Mouse (Mus musculus) cerebellum, adult 9-11 months (tissue): Measurements from ENCODE around the gene Cdh18.
"Not testable (repeated sequence)": the region's sequence is repeated elsewhere in the genome, so short reads cannot be mapped to it uniquely, and the experiment has no call there.

Experiments
- DNase-seq: peaks from one replicate; pipeline ENCODE4 v3.0.0; 2022

The Cdh18 gene

DNA sequence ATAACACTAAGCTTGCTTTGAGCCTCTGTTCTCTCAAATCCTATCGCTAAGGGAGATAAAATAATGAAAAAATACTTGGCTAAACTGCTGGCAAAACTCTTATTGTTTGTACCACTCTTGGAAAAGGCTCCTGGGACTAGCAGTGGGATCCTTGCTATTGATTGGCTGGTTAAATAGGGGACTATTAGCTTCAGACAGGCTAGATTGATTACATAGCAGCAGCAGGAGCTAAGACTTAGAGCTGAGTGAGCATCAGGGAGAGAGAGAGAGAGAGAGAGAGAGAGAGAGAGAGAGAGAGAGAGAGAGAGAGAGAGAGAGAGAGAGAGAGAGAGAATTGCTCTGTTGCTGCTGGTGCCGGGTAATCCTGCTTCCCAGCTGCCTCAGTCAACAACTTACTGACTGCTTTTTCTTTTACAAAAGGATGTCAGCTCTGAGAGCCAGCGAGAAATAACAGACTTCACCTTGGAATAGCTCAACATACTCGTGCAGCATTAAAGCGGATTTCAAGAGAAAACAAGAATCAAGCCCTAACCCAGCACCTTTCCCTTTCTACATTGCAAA, at the start of gene Cdh18:
Cdh18 (plus strand) TSS at position 312 of the 561 bp plus-strand sequence.
- no peak for DNase-seq

DNA sequence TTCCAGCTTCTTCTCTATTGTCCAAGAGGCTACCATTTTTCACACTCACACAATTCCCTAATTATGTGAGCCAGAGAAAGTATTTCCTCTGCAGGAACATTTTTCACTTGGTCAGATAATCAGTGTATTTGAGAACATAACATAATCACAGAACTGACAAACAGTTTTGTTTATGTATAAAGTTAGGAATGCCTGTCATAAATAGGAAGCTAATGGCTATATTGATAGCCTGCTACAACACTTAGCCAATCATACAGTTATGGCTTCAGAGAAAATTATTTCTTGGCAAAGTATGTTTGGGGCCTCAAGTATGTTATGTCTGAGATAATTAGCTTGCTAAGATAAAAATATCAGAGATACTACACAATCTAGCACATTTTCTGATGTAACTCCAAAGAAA, 37.6 kb upstream of the Cdh18 start:
- no peak for DNase-seq

DNA sequence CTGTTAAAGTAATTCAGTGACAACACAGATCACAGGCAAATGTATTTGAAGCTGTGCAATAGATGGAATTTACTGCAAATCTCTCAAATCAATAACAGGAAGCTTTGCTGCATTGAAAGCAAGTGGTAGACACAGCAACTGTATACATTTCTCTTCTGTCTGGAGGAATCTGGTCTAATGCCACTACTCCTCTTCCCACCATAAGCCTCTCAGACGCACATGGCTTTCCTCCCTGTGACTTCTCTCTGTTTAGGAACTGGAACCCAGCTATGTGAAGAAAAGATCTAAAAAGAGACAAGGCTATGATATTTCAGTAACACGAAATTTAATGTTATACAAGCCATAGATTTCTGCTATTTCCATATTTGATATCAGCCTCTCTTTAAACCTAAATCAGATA, 13.0 kb upstream of the Cdh18 start:
- no peak for DNase-seq

DNA sequence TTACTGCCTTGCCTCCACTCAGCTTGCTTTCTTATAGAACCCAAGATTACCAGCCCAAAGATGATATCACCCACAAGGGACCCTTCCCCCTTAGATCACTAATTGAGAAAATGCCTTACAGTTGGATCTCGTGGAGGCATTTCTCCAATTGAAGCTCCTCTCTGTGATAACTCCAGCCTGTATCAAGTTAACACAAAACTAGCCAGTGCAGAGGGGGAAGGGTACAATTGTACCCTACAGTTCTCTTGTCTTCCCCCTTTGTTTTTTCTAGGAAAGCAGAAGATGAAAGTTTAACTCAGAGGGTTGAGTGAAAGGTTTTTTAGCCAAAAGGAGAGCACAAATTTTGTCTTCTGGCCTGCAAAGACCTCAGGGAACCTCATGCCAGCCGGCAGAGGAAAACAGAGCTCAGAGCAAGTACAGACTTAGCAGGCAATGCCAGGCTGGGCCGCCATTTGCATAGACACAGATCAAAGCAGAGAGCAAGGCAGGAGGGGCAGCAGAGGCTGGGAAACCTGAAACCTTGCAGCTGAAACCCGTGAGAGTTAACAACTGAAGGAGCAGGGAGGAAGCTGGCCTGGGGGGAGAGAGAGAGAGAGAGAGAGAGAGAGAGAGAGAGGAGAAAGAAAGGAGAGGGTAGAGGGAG, 29.3 kb downstream of the Cdh18 start:
- DNase-seq: no peak

DNA sequence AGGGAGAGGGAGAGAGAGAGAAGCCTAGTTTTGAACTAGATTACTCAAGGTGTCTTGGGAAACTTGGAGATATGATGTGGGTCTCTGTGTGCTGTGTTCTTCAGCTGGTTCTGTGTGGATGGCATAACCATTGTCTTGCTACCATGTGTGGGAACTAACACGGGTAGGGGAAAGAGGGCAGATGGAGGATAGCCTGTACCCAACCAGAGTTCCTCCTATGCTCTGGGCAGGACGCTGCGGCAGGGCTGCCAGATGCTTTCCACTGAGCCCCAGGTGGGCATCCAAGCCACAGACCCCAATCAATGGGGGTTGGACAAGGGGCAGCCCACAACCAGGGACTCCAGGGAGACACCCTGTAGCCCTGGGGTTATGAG, 29.8 kb downstream of the Cdh18 start:
- no peak for DNase-seq

DNA sequence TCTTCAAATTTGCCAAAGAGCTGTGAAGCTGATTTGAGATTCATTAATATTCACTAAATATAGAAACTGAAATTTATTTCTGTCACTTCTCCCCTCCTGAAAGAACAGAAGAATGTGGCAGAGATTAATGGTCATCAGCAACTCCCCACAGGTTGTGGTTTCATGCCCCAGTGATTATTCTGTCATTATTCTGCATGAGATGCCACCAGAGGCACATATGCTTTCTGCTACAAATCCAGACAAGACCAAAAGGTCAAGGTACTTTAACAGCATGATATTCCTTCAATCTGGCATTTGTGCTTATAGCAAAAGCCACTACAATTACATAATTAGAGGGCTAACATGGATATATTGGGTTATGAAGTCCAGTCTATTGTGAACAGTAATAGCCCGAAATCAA, 35.8 kb downstream of the Cdh18 start:
- peak; percentile 83 for DNase-seq

DNA sequence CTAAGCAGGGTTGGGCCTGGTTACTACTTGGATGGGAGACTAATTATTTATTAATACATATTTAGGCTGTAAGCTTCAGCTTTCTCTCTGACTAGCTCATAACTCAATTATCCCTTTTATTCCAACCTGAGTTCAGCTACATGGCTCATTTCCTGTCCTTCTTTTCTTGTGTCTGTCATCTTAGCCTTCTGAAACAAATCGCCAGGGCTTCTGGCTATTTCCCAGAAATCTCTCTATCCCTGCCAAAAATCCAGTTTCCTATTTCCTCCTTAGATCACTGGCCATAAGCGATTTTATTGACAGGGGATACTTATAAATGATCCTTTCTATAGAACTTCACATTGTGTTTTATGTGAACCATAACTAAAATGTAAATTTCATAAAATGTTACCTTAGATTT, 167.6 kb downstream of the Cdh18 start:
- peak; percentile 34 for DNase-seq

DNA sequence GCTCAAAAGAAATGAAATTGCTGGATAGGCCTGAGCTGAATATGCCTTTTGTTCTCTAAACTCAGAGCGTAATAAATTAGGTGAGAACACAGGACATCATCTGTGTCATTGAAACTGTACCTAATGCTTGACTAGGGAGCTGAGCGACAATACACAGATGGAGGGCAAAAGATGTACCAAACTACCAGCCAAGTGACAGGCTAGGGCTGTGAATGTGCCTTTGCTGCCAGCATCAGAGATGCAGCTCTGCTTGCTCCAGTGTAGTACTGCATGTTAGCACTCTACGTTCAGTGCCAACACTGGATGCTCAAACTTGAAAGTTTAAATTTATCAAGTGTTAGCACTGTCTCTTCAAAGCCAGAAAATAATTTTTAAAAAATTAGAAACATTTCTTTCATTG, 168.9 kb downstream of the Cdh18 start:
- peak; percentile 76 for DNase-seq

DNA sequence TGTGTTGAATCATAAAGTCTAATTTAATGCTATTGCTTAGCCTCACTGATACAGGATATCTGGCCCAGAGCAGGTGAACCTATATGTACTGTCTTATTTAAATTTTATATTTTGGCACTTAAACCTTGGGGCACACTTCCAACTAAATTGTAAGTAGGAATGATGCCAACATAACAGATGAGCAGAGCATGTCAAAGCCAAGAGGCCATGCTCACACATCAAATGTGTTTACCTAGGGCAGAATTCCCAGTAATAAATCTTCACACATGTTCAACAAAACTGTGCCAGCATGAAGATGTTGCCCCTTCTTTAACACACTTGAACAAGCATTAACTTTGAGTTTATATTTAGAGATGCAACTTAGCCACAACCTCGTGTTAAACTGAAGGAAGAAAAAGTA, 177.8 kb downstream of the Cdh18 start:
- peak; percentile 51 for DNase-seq

DNA sequence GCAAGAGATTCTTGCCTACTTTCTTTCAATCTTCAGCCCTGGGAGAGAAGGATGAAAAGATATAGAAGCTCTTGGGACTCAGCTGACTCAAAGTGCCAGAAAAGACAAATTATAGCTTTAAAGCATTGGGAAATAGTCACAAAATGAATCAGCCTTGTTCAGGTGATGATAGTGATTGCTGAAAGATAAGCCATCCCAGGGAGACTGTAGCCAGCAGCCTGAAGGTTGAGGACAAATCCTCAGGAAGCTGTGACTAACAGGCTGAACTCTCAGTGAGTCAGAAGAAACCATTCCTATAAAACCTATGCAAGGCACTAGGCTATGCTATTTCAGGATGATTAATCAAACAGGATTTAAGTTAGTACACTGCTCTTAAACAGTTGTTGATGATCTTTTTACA, 184.2 kb downstream of the Cdh18 start:
- no peak for DNase-seq

DNA sequence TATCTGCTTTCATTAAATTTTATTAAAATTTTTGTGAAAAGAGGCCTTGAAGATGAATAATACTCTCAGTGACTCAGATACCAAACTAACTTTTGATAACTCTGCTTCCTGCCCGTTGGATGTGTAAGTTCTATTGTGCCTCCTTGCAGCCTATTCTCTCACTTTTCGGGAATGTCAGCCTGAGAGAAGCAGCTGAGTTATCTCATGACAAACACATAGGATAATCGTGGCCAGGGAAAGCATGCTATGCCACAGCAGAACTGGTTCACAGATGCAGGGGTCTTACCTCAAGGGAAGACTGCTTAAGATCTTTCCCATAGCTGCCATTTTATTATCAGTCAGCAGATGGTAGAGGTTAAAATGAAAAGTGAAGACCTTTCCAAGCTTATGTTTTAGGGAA, 187.3 kb downstream of the Cdh18 start:
- no peak for DNase-seq

DNA sequence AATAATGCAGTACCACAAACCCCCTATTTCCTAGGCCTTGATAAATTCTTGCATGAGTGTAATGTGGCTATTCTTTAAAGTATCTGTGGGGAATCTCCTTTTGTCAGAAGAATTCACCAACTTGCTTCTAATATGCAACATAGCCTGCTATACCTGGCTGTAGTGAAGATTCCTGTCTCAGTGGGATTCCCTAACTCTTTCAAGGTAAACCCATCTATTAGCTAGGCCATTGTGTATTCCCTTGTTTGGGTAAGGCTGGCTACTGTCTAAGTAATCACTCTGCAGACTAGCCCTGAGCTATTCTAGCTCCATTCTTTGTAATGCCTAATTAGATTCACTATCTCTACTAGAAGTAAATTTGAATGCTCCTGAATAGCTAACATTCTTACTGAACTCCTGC, 212.4 kb downstream of the Cdh18 start:
- DNase-seq: not testable (repeated sequence)

DNA sequence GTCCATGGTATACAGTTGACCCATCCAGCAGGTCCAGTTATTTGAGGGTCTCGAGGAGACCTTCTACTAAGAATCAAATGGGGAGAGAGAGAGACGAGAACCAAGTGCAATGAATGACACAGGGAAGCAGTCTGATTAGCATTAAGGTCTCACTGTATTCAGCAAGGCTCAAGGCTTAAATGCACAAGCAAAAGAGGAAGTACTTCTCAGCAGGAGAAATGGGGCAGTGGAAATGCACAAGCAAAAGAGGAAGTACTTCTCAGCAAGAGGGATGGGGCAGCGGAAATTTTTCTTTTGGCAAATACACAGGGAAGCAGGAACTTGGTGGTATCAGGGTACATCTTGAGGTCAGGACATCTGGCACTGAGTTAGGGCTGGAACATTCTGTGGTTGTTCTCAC, 217.8 kb downstream of the Cdh18 start:
- DNase-seq: not testable (repeated sequence)

DNA sequence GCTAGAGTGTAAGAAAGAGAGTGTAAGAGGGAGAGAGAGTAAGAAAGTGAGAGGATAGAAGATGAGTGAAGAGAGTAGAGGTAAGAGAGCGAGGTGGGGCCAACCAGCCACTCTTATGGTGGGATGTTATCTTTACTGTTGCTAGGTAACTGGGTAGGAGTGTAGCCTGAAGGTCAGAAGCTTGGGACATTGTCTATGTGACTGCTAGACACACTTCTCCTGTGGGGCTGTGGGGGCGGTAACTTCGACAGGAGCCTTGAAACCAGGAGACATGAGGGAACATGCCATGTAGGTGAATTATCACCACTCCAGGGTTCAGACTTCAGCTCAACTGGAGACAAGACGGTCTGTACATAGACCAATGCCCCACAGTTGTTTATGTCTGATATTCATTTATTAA, 227.5 kb downstream of the Cdh18 start:
- no peak for DNase-seq

DNA sequence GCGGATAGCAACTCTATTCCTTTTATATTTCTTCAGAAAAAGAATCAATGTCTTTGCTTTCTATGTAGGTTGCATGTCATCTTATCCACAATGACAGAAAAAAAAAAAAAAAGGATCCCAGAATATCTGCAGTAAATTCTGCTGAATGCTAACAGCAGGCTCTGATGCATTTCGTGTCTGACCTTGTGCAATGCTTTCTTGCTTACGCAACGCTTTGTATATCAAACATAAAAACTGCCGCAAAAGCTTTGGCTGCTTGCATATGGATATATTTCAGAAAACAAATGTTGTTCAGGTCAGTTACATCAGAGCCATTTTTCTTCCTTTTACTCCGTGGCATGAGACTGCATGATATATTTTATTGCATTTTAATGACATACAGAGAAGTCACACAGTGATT, 240.9 kb downstream of the Cdh18 start:
- DNase-seq: no peak

DNA sequence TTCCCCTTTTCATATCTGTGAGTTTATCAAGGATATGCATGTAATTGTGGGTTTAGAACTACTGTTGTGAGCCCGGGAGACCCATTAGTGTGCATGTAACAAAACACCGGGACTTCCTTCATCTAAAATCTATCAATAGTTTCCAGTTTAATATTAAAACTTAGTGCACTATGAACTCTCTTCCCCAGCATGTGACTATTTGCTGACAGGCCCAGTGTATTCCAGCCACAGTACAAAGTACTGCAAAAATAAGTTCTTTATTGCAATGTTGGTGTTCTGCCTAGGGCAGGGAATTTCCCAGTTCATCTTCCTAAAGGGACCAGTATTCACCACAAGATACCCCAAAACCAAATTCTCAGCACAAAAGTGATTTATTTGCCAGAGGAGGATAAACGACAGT, 243.0 kb downstream of the Cdh18 start:
- DNase-seq: no peak

DNA sequence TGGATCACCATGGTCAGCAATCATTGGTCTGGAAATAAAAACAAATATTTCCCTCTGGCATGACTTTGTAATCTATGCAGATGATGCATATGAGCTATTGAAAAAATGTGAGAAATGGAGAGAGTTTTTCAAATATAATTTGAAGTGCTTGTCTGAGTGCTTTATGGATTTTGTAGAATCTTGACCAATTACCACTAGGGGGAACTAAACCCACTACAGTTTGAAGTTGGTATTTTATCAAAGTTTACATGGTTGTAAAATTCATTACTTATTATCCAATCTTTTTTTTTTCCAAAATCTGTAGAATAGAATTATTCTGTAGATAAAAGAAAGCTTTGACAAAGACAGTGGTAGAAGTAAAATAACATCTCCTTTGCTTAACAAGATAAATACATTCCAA, 284.3 kb downstream of the Cdh18 start:
- no peak for DNase-seq

DNA sequence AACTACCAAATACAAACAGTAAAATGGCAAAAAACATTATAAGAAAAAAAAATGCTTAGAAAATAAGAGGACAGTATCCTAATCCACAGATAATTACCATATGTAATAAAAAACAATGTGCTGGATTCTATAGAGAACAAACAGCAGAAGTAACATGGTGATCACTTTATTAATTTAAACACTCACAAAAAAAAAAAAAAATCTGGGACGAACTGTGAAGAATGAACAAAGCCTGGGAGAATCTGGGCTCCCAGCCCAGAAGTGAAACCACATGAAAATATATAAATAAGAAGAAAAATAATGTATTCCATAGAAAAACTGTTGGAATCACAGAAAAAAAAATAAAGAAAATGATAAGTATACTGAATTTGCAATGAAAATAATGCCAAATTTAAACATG, 288.4 kb downstream of the Cdh18 start:
- no peak for DNase-seq

DNA sequence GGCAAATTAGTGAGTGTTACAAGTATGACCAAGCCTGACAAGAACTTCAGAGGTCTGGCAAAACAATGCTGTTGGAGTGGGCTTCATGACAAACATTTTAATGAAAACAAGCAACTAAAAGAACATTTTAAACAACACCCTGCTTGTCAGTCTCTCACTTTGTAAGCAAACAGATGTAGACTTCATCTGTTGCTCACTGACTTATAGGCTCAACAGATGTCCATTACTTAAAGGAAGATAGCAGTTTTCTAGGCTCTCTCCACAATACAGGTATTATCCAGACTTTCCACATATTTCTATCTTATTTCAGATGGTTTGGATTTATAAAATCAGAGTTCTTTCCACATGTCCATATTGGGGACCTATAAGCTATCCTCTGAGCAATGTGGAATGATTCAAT, 308.9 kb downstream of the Cdh18 start:
- no peak for DNase-seq

DNA sequence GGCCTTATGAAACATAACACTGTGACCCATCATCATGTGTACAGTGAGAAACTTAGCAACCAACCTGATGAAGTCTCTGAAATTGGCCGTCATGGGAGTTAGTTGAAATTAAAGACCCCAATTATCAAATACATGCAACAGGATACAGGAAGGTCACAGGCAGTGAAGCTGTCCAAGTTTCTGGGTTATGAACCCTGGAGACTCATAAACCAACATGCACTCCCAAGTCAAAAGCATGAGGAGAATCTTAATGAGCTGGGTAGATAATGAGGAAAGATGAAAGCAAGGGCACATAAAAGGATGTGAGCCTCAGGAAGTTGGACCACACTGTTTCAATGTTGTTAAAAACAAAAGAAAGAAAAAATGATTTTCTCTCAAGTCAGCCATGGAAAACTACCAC, 321.9 kb downstream of the Cdh18 start:
- DNase-seq: no peak

DNA sequence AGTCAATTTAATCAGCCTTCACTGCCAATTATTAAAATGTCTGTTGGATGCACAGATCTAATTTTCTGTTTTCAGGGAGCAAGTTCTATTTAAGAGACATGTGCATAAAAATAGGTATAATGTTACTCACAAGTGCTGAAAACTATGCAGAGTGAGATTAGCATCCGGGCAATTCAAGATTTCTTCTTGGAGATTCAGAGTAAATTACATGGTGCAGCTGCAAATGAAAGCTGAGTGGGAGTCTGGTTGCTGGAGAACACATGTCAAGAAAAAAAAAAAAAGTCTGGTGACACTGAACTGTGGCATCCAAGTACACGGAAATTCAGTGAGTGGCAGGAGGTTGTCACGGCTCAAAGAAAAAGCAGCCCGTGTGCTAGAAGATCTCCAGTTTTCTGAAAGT, 348.9 kb downstream of the Cdh18 start:
- no peak for DNase-seq

DNA sequence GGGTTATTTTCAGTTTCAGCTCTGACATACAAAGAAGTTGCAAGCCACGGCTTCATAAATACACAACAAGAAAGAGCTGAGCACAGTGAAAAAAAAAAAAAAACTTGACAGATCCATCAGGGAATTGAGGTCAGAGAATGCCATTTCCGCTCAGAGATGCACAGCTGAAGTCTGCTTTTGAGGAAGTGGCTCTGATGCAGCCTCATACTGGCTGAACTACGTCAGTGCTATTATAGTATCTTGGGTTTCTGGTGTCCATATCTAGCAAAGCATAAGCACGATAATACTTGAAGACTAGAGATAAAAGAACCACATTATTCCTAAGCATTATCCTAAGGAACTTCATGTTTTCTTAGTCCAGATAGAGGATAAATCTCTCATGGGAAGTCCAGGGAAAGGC, 349.4 kb downstream of the Cdh18 start:
- no peak for DNase-seq

DNA sequence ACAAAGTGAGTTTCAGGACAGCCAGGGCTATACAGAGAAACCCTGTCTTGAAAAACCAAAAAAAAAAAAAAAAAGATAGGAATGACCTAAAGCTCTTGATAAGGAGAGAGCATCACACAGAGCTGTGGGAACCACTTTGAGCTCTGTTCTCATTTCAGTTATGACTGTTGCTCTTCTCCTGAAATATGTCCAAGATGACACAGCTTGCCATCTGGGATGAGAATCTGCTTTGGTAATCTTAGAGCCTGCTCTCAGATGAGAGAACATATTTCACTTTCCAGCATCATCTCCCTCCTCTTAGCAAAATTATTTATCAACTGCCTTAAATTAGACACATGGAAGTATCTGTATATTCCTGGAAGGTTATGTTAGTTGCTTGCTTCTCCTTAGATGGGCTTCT, 365.6 kb downstream of the Cdh18 start:
- peak; percentile 76 for DNase-seq

DNA sequence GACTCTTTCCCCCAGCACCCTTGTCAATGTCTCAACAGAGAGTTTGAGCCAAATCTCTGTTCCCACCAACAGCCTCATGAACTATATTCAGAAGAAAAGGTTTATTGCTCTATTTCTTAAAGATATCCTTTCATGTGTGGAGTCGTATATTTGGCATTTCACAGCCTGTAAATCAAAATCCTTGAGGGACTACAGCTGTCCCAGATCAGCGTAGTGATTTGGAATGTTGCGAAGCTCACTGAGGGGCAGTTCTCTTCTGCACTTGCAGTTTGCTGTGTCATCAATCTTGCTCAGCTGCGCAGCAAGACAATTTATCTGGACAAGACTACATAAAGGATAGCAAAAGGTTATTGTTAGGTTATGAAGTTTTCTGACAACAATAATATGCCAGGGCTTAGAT, 385.5 kb downstream of the Cdh18 start:
- DNase-seq: no peak

DNA sequence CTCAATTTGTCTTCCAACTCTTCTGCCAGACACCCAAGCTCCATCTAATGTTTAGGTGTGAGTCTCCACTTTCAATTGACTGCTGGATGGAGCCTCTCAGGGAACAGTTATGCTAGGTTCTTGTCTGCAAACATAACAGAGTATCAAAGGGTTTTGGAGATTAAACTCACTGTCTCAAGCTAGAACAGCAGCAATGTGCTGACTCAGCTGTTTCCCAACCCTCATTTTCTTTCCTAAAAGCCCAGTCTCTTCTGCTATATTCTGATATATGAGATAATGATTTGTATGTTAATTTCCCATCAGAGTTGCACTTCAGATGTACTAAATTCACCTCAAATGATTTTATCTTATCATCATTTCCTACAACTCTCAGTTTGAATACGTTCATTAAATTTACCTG, 398.4 kb downstream of the Cdh18 start:
- no peak for DNase-seq

DNA sequence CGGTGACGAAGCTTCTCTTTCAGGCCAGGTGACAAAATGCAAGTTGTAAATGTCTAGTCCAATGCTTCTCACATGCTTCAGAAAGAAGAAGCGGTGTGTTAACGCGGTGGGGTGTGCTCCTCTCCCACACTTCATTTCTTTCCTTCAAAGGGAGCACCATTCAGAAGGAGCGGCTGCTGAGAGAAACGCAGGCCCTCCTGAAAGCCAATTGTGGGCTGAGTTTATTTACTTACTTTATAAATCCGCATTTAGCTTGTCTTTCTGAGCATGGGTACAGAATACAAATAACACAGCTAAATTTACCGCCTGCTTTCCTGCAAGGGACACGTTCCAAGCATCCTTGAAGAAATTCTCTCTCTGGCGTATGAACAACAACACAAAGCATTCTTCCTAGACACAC, 420.6 kb downstream of the Cdh18 start:
- DNase-seq: no peak
